Mouse (Mus musculus) 3T3-L1 (cell line): ENCODE results near the gene Gm8334.
"Not testable (repeated sequence)": the region's sequence is repeated elsewhere in the genome, so short reads cannot be mapped to it uniquely, and the experiment has no call there.

Experiments
- DNase-seq: peaks from one replicate; pipeline ENCODE4 v3.0.0-alpha.2; 2015; ENCODE audit warnings: low read depth, low spot score

The Gm8334 gene

DNA sequence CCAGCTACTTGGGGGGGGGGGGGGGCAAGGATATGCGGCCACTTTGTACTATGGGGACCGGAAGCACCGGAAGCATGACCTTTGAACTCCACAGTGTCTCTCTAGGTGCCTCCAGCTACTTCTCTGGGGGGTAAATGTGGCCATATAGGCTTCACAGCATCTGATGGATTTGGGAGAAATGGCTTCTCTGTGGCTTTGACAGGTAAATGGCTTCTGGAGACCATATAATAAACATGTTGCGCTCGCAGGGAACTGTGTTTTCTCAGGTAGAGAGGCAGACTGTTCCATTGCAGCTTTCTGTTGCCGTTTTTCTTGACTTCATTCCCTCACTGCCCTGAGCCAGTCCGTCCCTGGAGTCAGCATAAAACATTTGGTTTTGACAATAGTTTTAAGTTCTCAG, at the start of gene Gm8334:
Gene Gm8334 (minus strand): TSS at position 101 of the 400 bp plus-strand sequence.
- DNase-seq = not testable (repeated sequence)

DNA sequence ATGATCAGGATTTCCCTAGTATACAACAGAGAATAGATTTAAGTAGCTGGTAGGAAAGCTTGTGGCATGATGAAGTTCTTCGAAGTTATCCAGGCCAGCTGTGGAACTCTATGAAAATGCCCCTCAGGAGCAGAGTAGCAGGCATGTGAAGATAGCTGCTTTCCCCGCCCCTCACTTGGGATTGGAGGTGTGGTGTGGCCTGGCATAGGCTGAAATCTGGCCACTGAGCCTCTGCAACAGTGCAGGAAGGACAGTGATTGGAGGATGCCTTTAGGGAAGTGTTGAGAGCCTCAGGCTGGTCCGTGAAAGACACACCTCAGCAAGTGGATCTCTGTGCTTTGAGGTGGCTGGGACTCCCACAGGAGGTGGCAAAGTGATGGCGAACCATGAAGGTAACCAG, 48.3 kb upstream of the Gm8334 start, which contains the start of gene Gm15127:
Gene Gm15127 (plus strand): TSS at position 301 of the 400 bp plus-strand sequence.
- DNase-seq = not testable (repeated sequence)
